Mouse (Mus musculus): ENCODE results near the gene Camk2d.

GRCm38 (mm10) chr3:126746148-126746803 lies 150.2 kb downstream of the Camk2d start:
- TF ChIP-seq CTCF (IDR thresholded peaks at IDR 0.05; ENCODE audit: low read depth) = no peak
- no peak for TF ChIP-seq EP300 (IDR thresholded peaks at IDR 0.05; ENCODE audit: low read depth)

All from liver, postnatal 0 days (tissue).